Mouse (Mus musculus) cerebellum, adult 2 months (tissue): Measurements from ENCODE around the gene Aip.

Source experiments
- CTCF ChIP-seq: fragments of 200-500 bp; IDR thresholded peaks from 2 replicates; pipeline ENCODE4 v1.5.1; 2011; ENCODE audit warnings: low read depth, mild to moderate bottlenecking, control low read depth, low read length, moderate library complexity, borderline replicate concordance; ENCODE audit not compliant: insufficient read depth
- POLR2A ChIP-seq: fragments of 200-500 bp; IDR thresholded peaks from 2 replicates; pipeline ENCODE4 v1.6.1; 2011; ENCODE audit warnings: low read length, control low read depth, borderline replicate concordance; ENCODE audit not compliant: insufficient read depth

DNA sequence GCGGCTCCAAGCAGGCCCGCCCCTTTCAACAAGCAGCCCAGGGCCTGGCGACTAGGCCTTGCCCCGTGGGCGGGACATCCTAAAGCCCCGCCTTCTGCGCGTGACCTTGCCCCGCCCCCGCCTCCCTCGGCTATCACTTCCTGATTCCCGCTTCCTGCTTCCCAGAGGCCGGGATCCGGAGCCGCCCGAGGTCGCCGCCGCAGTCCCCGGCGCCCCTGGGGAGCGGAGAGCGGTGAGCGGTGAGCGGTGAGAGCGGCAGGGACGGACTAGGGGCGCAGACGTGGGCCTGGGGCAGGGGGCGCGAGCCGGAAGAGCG lies 22.8 kb upstream of the Aip start, which contains the start of gene Coro1b:
- TF ChIP-seq CTCF (no peak), POLR2A (peak; percentile 62; the same call in 1 of the 2 replicates)
